Mouse (Mus musculus): ENCODE data around the gene Zbtb6. TPM values are rescaled to one million over a fixed set of nuclear protein-coding genes. Genes with fewer than 3 reads are reported as not detected.

Zbtb6 gene
- polyA plus RNA-seq (2015; fragmentation: Nextera tagmentation; extraction: Ambion mirVana), result 2.9 and 3.3 TPM in 2 replicates

DNA sequence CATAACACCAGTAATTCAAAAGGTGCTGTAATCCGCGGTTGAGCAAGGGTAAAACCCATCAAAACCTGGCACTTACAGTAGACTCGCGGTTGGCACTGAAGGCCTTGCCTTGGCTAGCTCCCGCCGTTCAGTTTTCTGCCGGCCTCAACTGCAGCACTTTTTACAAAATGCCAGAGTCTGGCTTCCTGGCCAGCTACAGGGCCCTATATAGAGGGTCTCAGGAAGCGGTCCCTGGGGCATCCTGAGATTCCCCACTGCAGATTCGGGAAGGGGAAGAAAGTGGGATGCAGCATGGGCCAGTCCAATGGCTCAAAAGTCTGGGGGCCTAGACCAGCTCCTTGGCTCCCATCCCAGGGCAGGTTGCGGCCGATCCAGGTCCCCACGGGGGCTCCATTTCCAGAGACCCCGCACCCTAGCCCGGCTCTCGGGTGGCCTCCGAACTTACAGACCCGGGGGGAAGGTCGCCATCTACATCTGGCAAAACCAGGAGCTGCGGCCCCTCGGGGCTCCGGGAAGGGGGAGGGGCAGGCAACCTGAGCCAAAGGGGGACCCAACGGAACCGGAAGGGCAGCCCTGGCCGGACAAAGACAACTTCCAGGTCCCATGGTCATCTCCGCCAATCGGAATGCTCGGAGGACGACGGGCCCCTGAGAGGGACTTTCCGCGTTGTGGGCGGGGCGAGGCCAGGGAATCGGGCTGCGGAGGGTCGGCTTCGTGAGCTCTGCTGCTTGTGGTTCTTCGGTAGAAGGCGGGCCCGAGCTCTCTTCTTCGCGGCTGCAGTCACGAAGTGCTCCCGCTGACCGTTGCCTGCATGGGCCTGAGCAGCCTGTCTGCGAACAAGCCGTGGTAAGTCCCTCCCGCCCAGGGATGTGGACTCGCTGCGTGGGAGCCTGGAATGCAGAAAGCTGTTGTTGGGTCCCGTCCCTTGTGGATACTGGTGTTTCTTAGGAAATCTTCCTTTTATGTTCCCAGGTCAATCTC, at the start of gene Zbtb6, which contains the start of the genes Zbtb26 and Rabgap1:
Gene Zbtb6, minus strand, starts transcription at position 561 of the 981 bp plus-strand sequence.
Gene Zbtb26, minus strand, starts transcription at position 525 of the 981 bp plus-strand sequence.
Gene Rabgap1, plus strand, starts transcription at position 669 of the 981 bp plus-strand sequence.

DNA sequence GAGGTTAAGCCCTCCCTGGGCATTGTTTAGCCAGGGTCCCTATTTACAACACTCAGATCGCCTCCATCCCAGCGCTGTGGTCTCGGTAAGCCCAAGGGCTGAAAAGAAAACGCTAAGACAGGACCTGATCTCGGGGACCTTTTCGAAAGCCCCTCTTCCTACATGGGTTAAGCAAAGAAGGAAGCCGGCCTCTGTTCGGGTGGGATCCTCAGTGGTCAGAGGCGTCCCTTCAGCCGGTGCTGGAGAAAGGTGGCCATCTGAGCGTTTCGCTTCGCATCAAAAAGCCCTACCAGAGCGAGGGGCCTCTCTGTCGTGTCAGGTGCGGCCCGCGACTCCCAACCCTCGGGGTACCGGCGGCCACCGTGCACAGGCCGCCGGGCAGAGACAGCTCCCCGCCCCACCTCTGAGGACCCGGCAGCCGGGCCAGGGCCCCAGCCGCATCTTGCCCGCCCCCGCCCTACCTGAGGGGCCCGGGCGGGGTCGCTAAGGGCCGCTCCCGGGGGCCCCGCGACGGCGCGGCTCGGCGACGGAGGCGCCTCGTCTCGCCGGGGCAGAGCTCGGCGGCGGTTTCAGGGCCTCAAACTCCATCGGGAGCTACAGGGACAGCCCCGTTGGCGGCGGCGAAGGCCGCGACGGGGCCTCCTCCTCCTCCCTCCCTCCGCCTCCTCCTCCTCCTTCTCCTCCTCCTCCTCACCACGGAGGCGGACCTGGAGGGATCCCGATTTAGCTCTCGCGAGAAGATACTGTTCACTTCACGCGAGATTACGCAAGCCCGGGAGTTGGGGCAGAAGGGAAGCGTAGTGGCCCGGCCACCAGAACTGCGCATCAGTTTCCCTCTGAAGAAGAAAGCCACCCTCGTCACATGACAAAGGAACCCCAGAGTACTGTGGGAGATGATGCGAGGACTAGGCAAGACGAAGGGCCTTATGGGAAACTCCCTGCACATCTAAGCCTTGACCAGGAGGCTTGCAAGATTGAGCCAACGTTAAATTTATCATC, 20.4 kb downstream of the Zbtb6 start, which contains the start of gene Rc3h2:
Gene Rc3h2, minus strand, starts transcription at position 598 of the 999 bp plus-strand sequence.

Other genes with a start within 250 kb of the Zbtb6 start
- not detected in 2 replicates for gene Olfr366, start 231.6 kb downstream of the Zbtb6 start, polyA plus RNA-seq (2015; fragmentation: Nextera tagmentation; extraction: Ambion mirVana)
- gene Olfr368, start 116.7 kb downstream of the Zbtb6 start, polyA plus RNA-seq (2015; fragmentation: Nextera tagmentation; extraction: Ambion mirVana), result not detected in 2 replicates
- gene Pdcl, start 83.8 kb downstream of the Zbtb6 start, polyA plus RNA-seq (2015; fragmentation: Nextera tagmentation; extraction: Ambion mirVana), result 16.5 and 20.2 TPM in 2 replicates
- gene Rc3h2, start 20.3 kb downstream of the Zbtb6 start, polyA plus RNA-seq (2015; fragmentation: Nextera tagmentation; extraction: Ambion mirVana), result 7.7 and 8.4 TPM in 2 replicates
- 2.6 TPM in 2 replicates for gene Zbtb26, start within 50 bp of the Zbtb6 start, polyA plus RNA-seq (2015; fragmentation: Nextera tagmentation; extraction: Ambion mirVana)
- 12.7 and 15.6 TPM in 2 replicates for gene Rabgap1, start 108 bp upstream of the Zbtb6 start, polyA plus RNA-seq (2015; fragmentation: Nextera tagmentation; extraction: Ambion mirVana)
- 0.46 and 0.61 TPM in 2 replicates for gene Gpr21, start 73.2 kb upstream of the Zbtb6 start, polyA plus RNA-seq (2015; fragmentation: Nextera tagmentation; extraction: Ambion mirVana)

Data from spleen, postnatal 0 days (tissue).